Mouse (Mus musculus): ENCODE data around the gene Folr2. TPM values are rescaled to one million over a fixed set of nuclear protein-coding genes. Genes with fewer than 3 reads are reported as not detected.
A peak's percentile ranks its signal among the peaks of the same experiment; 100 is the strongest.

Folr2 gene
- 2.8 and 5.6 TPM in 2 replicates for polyA plus RNA-seq (2012; rRNA removed)

DNA sequence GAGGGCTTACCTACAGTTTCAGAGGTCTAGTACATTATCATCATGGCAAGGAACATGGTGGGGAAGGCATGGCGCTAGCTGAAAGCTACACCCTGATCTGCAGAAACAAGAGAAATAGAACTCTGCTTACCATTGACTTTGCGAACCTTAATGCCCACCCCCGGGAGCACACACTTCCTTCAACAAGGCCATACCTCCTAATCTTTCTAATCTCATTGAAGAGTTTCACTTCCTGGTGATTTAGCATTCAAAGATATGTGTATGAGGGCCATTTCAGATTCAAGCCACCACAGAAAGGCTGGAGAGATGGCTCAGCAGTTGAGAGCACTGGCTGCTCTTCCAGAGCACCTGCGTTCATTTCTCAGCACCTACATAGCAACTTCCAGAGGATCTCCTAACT is at the start of gene Folr2:
Gene Folr2 (minus strand): TSS at position 101 of the 400 bp plus-strand sequence.
- DNase-seq (ENCODE audit: low read depth, low spot score), result no peak
- WGBS, result 90% methylated on average over 4 of the region's 4 CpGs

DNA sequence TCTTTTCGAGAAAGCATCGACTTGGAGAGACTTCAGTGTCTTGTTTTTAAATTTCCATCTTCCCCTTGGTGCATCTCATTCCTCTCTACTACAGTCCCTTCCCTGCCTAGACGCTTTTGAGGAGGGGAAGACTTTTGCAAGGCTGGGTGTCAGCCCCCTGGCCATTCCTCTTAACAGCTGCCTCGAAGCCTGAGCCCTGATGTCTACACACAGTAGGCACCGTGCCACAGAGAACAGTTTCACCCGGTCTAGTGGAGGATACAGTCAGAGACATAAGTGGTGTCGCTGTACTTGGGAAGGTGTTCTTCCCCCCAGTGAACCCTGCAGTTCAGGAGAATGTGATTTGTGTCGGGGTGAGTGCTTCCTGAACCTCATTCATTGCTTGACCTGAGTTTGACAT is 49.7 kb upstream of the Folr2 start:
- WGBS, result 27% methylated on average over 8 of the region's 8 CpGs
- no peak for DNase-seq (ENCODE audit: low read depth, low spot score)

DNA sequence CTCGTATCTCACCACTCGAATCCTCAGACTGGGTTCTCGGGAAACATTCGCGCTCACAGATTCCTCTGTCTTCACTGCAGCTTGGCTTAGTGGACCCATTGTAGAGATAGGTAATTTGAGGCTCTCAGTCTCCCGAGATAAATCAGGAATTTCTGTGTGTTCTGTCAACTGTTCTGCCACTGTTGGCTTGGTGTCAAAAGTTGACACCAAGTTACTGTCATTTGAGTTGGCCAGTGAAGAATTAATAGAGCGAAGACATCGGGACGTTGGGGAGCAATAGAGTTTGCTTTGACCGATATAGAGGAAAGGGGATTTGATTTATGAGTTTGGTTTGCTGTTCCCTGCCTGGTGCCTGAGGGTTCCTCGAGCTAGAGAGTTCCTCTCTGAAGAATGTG is 49.3 kb upstream of the Folr2 start, which contains the start of gene Tomt:
Gene Tomt (minus strand): TSS at position 73 of the 395 bp plus-strand sequence.
- under 1% methylated on average over 11 of the region's 11 CpGs for WGBS
- DNase-seq (ENCODE audit: low read depth, low spot score), result no peak

DNA sequence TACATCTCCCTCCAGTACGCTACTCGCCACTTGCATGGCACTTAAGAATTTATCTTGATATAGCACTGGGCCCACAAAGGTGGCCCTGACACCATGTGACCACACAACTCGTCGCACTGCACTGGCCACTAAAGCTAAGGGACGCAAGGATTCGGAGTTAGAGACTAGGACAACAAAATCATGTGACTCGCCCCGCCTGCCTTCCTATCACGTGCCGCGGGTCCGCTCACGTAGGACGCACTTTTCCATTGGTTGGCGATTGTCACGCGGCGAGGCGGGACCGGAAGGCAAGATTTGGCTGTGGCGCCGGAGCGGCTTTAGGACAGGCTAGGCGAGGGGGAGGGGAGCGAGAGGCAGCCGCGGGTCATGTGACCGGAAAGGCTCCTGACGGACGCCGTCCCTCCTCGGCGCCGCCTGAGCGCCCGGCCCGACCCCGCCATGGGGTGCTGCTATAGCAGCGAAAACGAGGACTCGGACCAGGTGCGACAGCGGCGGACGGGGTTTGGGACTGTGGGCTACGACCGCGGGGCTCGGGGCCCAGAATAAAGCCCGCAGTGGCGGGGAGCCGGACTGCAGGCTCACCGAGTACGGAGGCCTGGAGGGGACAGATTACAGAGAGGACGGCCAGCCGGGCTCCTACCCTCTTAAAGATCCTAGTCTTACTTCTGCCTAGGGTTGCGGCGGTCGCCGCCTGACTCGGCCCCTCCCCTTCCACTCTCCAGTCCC is 48.7 kb upstream of the Folr2 start, which contains the start of gene Lamtor1:
Gene Lamtor1 (plus strand): TSS at position 344 of the 726 bp plus-strand sequence.
- peak; percentile 97 for DNase-seq (ENCODE audit: low read depth, low spot score)
- WGBS, result under 1% methylated on average over 61 of the region's 61 CpGs

DNA sequence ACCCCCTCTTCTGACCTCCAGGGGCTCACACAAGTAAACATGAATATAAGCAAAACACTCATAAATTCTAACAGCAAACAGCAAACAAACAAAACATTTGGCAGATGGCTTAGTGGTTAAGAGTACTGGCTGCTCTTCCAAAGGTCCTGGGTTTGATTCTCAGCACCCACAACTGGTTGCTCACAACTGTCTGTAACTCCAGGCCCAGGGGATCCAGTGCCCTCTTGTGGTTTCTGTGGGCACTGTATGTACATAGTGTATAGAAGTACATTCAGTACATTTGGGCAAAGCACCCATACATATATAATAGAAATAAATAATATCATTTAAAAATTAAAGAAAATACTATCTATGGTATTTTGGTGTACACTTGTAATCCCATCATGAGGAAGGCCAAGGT is 45.9 kb upstream of the Folr2 start:
- no peak for DNase-seq (ENCODE audit: low read depth, low spot score)

DNA sequence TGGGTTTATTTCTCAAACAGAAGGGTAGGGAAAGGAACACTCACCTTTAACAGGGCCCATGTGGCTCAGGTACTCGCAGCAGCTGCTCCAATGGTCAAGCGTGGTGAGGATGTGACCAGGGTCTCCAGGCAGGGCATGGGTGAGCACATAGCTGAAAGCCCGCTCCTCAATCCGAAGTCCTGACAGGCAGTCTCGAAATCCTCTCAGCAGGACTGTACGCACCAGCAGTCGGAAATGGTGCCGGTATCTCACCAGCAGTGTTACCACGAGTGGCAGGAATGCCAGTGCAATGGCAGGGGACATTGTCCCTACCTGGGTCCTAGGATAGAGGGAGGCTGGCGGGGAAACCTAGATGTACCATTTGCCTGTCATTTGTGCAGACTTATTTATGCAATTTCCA is 45.0 kb upstream of the Folr2 start:
- DNase-seq (ENCODE audit: low read depth, low spot score), result no peak
- WGBS, result 92% methylated on average over 10 of the region's 10 CpGs

DNA sequence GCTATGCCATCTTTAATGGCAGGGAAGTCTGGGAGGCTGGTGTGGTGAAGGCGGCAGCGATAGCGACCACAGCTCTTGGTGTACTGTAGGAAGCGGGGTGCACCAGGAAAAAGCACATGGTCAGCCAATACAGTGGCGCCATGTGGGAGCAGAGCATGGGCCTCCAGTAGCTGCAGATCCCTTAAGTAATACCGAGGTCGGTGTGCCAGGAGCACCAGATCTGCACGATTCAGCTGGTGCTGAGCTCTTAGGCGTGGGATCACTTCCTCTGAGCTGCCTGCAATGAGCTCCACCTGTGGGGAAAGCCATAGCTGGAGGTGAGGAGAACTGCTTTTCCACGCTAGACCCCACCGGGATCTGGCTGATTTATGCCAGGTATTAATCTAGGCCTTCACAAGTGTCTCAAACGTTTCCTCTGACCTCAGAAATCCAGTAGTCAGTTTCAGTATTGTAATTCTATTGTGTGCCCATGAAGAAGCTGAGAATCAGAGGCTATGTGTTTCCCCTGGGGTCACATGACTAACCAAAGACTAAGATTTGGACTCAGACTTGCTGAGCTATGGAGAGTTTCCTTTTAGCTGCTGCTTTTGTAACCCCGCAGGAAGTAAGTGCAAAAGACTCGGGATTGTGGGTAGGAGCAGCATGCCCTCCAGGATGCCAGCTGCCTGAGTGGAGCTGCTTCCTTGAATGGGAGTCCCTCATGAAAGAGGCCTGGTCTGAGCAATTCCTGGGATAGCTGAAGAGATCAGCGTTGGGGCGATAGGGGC is 43.5 kb upstream of the Folr2 start:
- 89% methylated on average over 16 of the region's 16 CpGs for WGBS
- DNase-seq (ENCODE audit: low read depth, low spot score), result no peak

DNA sequence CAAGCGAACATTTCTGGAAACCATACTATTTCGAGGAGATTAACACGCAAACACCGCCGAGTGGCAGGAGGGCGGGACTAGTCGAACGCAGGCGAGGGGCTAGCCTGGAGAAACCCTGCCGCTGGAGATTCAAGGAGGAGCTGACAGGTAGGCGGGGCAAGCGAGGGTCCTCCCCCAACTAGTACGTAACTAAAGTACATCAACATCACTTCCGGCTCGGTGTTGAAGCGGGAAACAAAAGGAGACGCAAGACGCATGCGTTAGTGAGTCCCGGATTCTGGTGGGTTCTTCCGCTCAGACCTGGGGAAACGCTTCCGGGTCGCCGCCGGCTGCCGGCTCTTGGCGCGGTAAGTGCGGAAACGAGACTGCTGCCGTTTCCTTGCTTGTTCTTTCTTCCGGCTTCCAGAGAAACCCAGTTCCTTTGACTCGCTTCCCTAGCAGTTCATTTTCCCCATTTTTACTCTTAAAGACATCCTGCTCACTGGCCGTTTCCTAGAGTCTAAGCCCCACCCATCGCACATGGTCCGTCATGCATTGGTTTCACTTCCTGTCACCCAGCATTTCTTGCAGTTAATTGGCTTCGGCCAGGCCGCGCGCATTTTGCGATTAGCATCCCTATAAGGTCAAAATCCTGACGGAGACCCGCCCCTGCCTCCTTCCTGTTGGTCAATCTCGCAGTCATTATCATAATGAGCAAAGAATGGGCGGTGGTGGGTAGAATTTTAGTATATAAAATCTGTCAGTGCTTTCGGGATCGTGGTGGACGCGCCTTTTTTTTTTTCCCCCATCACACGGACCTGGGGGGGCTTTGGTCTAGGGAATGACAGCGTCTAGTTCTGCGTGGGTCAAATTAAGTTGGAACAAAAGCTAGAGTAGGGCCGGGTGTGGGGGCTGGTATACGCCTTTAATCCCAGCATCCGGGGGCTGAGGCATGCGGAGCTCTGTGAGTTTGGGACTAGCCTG is 39.4 kb upstream of the Folr2 start:
- under 1% methylated on average over 57 of the region's 57 CpGs for WGBS
- DNase-seq (ENCODE audit: low read depth, low spot score), result peak; percentile 95

DNA sequence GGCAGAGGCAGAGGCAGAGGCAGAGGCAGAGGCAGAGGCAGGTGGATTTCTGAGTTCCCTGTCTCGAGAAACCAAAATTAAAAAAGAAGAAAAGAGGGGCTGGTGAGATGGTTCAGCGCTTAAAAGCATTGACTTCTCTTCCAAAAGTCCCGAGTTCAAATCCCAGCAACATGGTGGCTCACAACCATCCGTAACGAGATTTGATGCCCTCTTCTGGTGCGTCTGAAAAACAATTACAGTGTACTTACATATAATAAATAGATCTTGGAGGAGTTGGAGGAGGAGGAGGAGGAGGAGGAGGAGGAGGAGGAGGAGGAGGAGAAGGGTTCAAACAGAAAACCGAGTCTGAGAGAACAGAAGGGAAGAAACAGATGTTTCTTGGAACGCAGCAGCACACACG is 38.7 kb upstream of the Folr2 start:
- WGBS, result 30% methylated on average over 9 of the region's 9 CpGs
- DNase-seq (ENCODE audit: low read depth, low spot score), result no peak

DNA sequence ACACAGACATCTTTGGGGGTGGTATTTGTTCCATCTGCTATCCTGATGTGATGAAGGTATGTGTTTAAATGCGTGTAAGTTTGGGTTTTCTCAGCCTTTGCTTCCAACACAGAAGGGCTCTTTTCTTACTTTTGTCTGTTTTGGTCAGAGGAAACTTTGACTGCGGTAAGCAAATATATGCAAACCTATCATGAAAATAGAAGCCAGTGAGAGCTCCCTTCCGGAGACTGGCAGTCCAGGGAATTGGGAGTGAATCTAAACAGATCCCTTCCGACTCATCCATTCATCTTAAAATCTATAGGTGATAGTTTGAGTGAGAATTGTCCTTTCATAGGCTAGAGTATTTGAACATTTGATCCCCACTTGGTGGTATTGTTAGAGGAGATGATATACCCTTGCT is 31.5 kb upstream of the Folr2 start:
- WGBS, result 82% methylated on average over 4 of the region's 4 CpGs

DNA sequence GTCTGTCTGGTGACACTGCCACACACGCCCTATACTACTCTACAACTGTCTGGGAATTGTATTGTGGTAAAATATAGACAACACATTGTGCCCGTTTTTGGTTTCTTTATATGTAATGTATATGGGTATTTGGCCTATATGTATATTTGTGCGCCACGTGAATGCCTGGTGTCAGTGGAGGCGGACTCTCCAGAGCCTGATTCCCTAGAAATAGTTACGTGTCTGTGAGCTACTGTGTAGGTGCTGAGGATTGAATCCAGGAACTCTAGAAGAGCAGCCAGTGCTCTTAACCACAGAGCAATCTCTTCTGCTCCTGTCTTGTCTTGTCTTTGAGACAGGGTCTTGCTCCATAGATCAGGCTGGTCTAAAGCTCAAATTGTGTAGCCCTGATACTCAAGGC is 29.3 kb upstream of the Folr2 start:
- WGBS, result 84% methylated on average over 6 of the region's 6 CpGs
- no peak for DNase-seq (ENCODE audit: low read depth, low spot score)

More for the DNA sequence above, 31.5 kb upstream of the Folr2 start:
- no peak for DNase-seq (ENCODE audit: low read depth, low spot score)

DNA sequence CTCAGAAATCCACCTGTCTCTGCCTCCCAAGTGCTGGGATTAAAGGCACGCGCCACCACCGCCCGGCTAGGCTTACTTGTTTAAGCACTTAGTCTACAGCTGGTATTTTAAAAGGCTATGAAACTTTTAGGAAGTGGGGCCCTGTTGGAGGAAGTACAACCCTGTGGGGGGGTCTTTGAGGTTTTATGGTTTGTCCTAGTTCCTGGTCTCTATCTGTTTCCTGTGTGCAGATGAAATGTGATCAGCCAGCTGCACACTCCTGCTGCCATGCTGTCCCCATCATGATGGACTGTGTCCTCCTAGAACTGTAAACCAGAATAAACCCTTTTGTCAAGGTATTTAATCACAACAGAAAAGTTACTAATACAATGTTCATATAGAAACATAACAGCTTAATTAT is 27.2 kb upstream of the Folr2 start:
- no peak for DNase-seq (ENCODE audit: low read depth, low spot score)
- 94% methylated on average over 4 of the region's 4 CpGs for WGBS

DNA sequence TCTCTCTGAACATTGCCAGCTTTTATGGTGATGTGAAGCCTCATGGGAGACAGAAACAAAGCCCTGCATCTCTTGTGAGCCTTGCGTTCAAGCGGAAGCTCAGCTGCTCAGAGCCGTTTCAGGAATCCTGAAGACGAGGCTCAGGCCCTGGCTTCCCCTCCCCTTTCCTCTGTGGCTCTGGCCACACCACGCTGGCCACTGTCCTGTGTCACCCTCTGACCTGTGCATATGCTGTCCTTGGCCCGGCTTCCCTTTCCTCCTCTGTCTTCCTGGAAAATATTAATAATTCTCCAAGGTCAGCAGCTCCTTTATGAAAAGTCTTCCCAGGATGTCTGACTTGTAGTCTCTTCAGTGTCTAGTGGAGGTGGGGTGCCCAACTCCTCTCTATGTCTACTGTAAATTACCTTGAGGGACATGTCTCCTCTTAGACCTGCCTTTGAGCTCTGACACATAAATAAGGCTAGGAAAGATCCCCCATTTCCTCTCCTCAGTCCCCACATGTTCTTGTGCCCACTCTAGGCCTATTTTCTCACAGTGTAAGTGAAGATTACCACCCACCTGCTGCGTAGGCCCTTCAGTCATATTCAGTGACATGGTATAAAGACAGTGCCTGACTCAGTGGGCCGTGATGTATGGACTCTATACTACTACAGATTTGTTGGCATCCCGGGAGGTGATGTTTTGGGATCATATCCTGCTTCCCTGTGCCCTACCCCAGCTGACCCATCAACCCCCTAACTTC is 25.6 kb upstream of the Folr2 start:
- no peak for DNase-seq (ENCODE audit: low read depth, low spot score)
- 73% methylated on average over 9 of the region's 9 CpGs for WGBS

DNA sequence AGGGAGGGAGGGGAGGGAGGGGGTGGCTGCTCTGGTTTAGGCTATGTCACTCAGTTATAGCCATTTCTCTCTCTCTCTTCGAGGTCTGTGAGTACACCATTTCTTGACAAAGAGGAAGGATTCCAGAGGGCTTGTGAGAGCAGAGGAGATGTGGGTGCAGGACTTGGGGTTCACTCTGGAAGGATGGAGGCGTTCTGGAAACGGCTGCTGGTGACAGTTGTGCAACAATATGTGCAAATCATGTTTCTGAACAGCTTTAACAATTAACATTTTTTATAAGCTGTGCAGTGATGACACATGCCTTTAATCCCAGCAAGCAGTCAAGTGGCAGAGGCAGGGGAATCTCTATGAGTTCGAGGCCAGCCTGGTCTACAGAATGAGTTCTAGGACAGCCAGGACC is 23.9 kb upstream of the Folr2 start:
- DNase-seq (ENCODE audit: low read depth, low spot score), result no peak
- 67% methylated on average over 4 of the region's 4 CpGs for WGBS

DNA sequence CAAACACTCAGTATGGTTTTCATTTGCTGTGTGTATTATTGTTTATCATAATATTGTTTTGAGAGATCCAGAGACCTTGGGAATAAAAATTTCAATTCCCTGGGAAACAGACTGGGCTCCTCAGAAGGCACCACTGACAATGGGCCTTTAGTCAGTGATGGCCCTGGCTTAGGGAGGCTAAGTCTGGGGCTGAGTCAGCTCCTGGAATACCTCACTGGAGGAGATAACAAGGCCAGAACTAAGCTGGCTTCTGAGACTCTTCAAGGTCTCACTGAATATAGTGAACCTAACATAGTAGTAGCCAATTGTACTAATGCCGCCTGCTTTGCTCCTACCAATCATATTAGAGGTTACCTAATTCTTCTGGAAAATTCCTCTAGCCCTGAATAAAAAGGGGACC is 19.0 kb upstream of the Folr2 start:
- no peak for DNase-seq (ENCODE audit: low read depth, low spot score)
- WGBS, result 92% methylated on average over 1 of the region's 1 CpGs

DNA sequence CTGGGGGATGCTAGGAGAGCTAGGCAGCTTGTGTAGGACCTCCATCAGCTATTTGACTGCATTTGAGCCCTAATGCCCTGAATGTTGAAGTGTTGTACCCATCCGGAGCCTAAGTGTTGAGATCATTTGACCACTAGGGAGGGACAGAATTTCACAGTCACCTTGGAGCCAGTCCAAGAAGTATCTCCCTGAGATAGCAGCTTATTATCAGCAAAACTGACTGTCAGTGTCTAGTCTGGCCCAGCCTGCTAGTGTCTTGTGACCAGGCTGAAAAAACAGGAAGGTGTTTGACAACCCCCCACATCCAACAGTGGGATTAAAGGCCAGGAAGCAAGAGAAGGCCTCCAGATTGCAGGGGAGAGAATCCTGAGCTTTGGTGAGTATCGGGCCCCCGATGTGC is 14.3 kb upstream of the Folr2 start:
- 75% methylated on average over 3 of the region's 3 CpGs for WGBS
- no peak for DNase-seq (ENCODE audit: low read depth, low spot score)

DNA sequence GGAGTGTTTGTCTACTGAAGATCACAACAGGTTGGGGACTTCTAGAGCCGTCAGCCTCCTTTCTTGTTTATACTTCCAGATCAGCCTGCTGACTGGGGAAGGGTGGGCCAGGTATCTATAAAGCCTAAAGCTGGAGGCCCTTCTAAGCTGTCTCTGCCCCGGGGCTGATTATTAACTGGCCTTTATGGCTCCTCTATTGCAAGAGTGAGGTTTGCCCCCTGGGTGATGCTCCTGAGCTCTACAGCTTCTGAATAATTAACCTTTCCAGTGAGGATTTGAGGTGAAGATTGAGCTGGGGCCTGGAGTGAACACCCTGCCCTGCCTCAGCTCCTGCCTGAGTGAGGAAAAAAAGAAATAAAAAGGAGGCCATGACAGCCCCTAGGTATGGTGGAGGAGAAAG is 13.6 kb upstream of the Folr2 start, which contains the start of gene Folr1:
Gene Folr1 (minus strand): TSS at position 160 of the 400 bp plus-strand sequence.
- 27% methylated on average over 2 of the region's 2 CpGs for WGBS

DNA sequence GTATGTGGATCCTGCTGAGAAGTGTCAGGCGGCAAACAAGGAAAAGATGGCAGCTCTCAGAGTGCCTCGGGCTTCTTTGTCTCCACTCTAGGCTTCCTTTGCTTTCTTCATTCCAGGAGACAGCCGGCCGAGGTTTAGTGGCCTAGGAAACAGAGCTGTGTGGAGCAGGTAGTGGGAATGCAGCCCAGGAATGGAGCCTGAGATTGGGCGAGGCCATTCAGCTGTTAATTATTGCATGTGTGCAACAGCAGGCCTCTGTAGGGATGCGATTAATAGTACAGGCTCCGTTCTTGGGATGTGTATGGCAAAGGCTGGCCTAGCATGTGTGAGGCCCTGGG is 12.1 kb upstream of the Folr2 start:
- 55% methylated on average over 7 of the region's 7 CpGs for WGBS
- no peak for DNase-seq (ENCODE audit: low read depth, low spot score)

More for the DNA sequence above, 13.6 kb upstream of the Folr2 start, which contains the start of gene Folr1:
- no peak for DNase-seq (ENCODE audit: low read depth, low spot score)
